Mouse (Mus musculus) brain, adult 2 months (tissue): ENCODE results near the gene Tmem115.
A peak's percentile ranks its signal among the peaks of the same experiment; 100 is the strongest.
"Not testable (repeated sequence)": the region's sequence is repeated elsewhere in the genome, so short reads cannot be mapped to it uniquely, and the experiment has no call there.

Source experiments
- DNase-seq: peaks from one replicate; pipeline ENCODE4 v3.0.0; 2011; ENCODE audit warnings: low read depth, low spot score

Gene Tmem115

DNA sequence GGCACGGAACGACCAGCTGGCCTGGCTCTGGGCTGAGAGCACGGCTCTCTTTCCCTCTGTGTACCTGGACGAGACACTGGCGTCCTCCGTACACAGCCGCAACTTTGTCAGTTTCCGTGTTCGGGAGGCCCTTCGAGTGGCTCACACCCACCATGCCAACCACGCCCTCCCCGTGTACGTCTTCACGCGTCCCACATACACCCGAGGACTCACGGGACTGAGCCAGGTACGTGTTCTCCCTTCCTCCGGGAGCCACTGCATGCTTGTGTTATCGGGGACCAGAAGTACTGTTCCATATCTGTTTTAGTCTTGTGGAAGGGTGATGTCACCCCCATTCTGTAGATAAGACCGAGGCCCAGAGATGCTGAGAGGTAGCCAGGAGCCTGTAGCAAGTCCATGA, 37.1 kb downstream of the Tmem115 start:
- DNase-seq, result no peak

GRCm38 (mm10) chr9:107571534-107572326, 38.0 kb downstream of the Tmem115 start:
- DNase-seq, result no peak

DNA sequence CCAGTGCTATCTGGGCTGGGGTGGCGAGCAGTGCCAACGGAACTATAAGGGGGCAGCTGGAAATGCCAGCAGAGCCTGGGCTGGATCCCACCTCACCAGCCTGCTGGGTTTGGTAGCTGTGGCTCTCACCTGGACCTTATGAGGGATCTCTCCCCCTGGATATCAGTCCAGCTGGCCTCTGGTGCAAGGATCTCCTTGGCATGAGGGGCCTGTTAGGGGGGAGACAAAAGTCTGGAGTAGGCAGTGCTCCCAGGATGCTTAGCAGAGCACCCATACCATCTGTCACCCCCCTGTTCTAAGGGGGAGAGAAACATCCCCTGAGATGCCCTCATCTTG, 38.5 kb downstream of the Tmem115 start:
- no peak for DNase-seq

GRCm38 (mm10) chr9:107573774-107574173, 40.0 kb downstream of the Tmem115 start:
- not testable (repeated sequence) for DNase-seq

DNA sequence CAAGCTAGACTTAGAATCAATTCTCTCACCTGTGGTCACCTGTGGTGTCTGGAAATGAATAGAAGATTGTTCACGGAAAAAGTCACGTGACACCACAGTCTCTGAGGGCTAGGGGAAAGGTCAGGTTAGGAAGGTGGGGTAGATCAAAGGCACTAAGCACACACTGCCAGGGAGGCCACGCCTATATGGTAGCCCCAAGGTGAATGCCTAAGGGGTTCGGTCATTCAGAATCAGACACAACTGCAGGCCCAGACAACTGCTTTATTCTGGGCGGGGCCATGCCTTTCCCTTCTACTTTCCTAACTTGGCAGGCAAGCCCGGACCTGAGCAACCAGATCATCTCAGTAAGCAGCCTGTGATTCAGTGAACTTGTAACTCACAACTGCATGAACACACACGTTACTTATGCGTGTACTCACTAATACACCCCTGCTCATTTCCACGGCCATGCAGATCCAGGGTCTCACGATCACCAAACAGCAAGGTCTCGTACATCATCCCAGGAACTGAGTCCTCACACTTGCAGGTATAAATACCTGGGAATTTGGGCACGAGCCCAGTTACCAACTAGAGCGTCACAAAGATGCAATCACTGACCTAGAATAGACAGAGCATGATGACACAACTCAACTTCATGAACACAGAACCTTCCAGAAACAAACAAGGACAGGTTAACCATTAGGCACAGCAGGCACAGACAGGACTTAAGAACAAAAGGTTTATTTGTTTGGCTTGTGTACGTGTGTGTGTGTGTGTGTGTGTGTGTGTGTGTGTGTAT, 42.0 kb downstream of the Tmem115 start:
- DNase-seq, result peak; percentile 53

- DNase-seq, result peak; percentile 67
Observed at GRCm38 (mm10) chr9:107576357-107577107, 42.8 kb downstream of the Tmem115 start, which contains the start of gene Hyal1. Gene Hyal1 (plus strand): TSS chr9:107576927.

GRCm38 (mm10) chr9:107577871-107578270, 44.1 kb downstream of the Tmem115 start:
- no peak for DNase-seq

- DNase-seq, result no peak
Observed at GRCm38 (mm10) chr9:107578587-107578986, 44.8 kb downstream of the Tmem115 start, which contains the start of gene Naa80. Gene Naa80 (plus strand): TSS chr9:107578887.

- peak; percentile 92 for DNase-seq
Observed at GRCm38 (mm10) chr9:107579023-107579900, 45.5 kb downstream of the Tmem115 start.

- peak; percentile 98 for DNase-seq
Observed at GRCm38 (mm10) chr9:107580501-107581317, 47.0 kb downstream of the Tmem115 start, which contains the start of gene Hyal3. Gene Hyal3 (plus strand): TSS chr9:107580818.

DNA sequence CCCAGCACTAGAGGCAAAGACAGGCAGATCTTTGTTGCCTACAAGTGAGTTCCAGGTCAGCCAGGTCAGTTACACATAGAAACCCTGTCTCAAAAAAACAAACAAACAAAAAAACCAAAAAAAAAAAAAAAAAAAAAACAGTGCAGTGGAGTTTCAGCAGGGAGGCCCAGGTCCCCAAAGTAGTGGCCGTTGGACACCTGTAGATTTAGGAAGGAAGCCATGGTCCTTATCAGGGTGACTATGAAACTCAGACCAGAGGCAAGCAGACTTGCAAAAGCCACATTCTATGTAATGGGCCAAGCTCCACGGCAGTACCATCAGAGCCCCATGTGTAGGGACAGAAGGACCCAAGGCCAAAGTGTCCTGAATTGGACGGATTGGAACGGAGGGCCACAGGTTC, 47.8 kb downstream of the Tmem115 start:
- DNase-seq, result no peak

DNA sequence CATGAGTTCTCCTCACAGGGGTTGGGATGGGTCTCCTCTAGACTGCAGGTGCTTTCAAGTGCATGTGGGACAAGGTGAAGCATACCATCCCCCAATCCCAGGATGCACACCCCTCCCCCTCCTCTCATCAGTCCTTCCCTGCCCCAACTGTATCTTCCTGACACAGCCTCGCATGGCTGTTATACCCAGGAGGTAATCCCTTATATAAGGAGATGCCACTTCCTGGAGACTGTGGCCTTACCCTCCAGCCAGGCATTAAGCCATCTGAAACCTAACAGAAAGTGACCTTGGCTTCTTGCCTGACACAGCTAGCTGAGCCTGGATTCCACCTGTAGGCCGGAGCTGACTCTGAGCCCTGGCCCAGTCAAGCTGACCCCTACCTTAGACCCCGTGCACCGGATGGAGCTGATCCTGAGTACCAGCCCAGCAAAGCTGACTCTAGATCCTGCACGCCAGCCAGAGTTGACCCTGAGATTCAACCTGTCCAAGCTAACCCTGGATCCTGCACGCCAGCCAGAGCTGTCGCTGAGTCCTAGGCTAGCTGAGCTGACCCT, 48.8 kb downstream of the Tmem115 start:
- DNase-seq, result no peak

DNA sequence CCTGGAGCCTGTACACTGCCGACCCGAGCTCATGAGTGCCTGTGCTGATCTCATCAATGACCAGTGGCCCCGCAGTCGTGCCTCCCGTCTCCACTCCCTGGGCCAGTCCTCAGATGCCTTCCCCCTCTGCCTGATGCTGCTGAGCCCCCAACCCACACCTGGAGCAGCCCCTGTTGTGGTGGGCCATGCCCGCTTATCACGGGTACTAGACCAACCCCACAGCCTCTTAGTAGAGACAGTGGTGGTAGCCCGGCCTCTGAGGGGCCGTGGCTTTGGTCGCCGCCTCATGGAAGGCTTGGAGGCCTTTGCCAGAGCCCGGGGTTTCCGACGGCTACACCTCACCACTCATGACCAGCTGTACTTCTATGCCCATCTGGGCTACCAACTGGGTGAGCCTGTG, 49.4 kb downstream of the Tmem115 start:
- DNase-seq, result no peak

DNA sequence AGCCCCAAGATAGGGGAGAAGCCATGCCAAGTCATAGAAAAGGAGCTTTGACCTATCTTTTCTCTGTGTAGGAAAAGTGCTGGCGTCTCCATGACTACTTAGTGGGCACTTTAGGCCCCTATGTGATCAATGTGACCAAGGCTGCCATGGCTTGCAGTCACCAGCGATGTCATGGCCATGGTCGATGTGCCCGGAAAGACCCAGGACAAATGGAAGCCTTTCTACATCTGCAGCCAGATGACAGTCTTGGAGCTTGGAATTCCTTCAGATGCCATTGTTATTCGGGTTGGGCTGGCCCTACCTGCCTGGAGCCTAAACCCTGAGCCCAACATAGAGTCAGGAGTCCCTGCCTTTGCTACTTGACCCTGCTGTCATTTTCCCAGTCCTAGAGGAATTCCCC, 52.8 kb downstream of the Tmem115 start:
- DNase-seq, result no peak

DNA sequence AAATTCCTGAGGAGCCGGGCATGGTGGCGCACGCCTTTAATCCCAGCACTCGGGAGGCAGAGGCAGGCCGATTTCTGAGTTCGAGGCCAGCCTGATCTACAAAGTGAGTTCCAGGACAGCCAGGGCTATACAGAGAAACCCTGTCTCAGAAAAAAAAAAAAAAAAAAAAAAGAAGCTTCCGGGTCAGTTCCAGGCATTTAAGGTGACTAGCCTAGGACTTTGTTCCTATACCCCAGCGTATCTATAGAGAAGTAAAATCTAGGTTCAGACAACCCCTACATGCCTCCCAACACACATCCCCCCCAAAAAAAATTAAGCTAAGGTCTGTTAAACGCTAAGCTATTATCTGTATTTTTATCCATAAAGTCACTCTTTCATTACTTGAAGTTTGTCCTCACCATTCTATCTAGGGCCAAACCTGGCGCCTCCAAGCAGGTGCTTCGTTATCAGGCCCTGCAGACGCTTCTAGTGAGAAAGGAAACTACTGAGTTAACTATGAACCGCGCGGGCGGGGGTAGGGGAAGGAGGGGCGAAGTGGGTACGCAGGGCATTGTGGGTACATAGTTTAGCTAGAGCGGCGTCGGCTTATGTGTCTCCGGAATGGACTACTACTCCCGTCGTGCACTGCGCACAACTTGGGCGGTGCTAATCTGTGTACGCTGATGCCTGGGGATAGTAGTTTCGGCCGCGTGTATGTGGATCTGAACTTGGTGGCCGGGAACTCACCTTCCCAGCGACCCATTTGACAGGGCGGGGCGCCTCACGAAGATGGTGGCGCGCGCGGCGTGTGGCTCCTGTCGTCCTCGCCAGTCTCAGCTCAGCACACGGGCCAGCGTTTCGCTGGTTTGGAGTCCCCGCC, 53.5 kb downstream of the Tmem115 start, which contains the start of gene Ifrd2:
Gene Ifrd2, plus strand, starts transcription at position 669 of the 859 bp plus-strand sequence.
- peak; percentile 100 for DNase-seq

DNA sequence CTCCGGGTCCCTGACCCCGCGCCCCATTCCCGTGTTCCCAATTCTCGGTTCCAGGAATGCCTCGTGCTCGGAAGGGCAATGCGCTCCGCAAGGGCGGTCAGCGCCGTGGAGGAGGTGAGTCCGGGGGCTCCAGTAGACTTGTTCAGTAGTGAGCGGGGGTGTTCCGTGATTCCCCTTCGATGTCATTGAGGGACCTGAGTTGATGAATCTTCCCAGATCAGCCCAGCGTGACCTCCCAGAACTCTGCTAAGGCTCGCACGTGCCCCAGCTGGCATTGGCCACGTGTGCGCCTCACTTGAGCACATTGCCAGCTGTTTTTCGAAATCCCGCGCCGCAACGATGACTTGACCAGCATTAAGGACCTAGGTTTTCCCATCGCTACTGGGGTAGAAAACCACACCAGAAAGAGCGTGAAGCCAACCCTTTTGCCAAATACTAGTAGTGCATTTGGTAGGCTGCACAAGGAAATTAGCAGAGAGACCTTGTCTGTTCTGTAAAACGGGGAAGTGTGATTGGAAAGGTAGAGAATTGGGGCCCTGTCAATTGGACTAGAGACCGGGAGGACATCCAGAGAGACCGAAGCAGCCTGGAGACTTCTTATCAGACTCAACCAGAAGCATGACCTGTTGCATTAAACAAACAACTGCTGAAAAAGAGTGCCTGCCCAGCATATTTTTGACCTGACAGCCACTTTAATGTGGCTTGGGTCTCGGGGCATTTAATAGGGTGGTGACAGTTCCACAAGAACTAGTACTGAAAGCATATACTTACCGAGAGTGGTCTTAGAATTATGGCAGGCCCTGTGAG, 54.3 kb downstream of the Tmem115 start:
- peak; percentile 51 for DNase-seq
